Mouse (Mus musculus): ENCODE results near the gene Prss32. TPM values are rescaled to one million over a fixed set of nuclear protein-coding genes. Genes with fewer than 3 reads are reported as not detected.

Prss32 gene
- total RNA-seq (2023): not detected

GRCm38 (mm10) chr17:23843812-23844273 lies at the start of gene Prss32, which contains the start of gene Prss41:
Gene Prss32, plus strand, starts transcription at chr17:23843855.
Gene Prss41, minus strand, starts transcription at chr17:23844172.

GRCm38 (mm10) chr17:23829064-23829619 lies 14.5 kb upstream of the Prss32 start, which contains the start of gene Elob:
Gene Elob, minus strand, starts transcription at chr17:23829136.

GRCm38 (mm10) chr17:23836006-23836575 lies 7.6 kb upstream of the Prss32 start, which contains the start of gene Prss33:
Gene Prss33, minus strand, starts transcription at chr17:23836056.

GRCm38 (mm10) chr17:23867756-23868155 lies 24.1 kb downstream of the Prss32 start, which contains the start of gene Prss21:
Gene Prss21, plus strand, starts transcription at chr17:23868056.

GRCm38 (mm10) chr17:23880576-23880975 lies 36.9 kb downstream of the Prss32 start, which contains the start of the genes Dcpp1 and Dcpp2:
Gene Dcpp1, plus strand, starts transcription at chr17:23880876.
Gene Dcpp2, plus strand, starts transcription at chr17:23880880.

Other genes with a start within 250 kb of the Prss32 start
- under 1 TPM in 1 of 2 experiments, not detected in 1; 0.24 TPM for gene Zfp13, start 244.4 kb upstream of the Prss32 start, total RNA-seq (2023)
- not detected for gene Zscan10, start 243.0 kb upstream of the Prss32 start, total RNA-seq (2023)
- gene Mmp25, start 198.6 kb upstream of the Prss32 start, total RNA-seq (2023): 100 to 1,000 TPM; 157 to 170 TPM
- gene Bicdl2, start 183.3 kb upstream of the Prss32 start, total RNA-seq (2023): 1 to 10 TPM; 1.6 to 2.4 TPM
- gene Hcfc1r1, start 170.3 kb upstream of the Prss32 start, total RNA-seq (2023): 10 to 100 TPM; 50.6 to 50.7 TPM
- gene Thoc6, start 170.0 kb upstream of the Prss32 start, total RNA-seq (2023): 10 to 100 TPM; 19.0 to 19.2 TPM
- 1 to 10 TPM; 4.8 to 5.1 TPM for gene Tnfrsf12a, start 166.4 kb upstream of the Prss32 start, total RNA-seq (2023)
- not detected for gene Cldn6, start 164.6 kb upstream of the Prss32 start, total RNA-seq (2023)
- gene Cldn9, start 159.8 kb upstream of the Prss32 start, total RNA-seq (2023): not detected
- gene 1520401A03Rik, start 121.1 kb upstream of the Prss32 start, total RNA-seq (2023): not detected
- 10 to 100 TPM; 40.9 to 41.4 TPM for gene Pkmyt1, start 117.5 kb upstream of the Prss32 start, total RNA-seq (2023)
- gene Paqr4, start 103.0 kb upstream of the Prss32 start, total RNA-seq (2023): 1 to 10 TPM; 3.2 to 5.1 TPM
- gene Kremen2, start 98.0 kb upstream of the Prss32 start, total RNA-seq (2023): not detected
- 1 to 10 TPM; 8.7 to 9.6 TPM for gene Flywch1, start 72.3 kb upstream of the Prss32 start, total RNA-seq (2023)
- under 1 TPM in 1 of 2 experiments, not detected in 1; 0.53 TPM for gene Flywch2, start 57.8 kb upstream of the Prss32 start, total RNA-seq (2023)
- 100 to 1,000 TPM; 456 to 525 TPM for gene Srrm2, start 53.3 kb upstream of the Prss32 start, total RNA-seq (2023)
- 100 to 1,000 TPM; 176 to 182 TPM for gene Elob, start 14.7 kb upstream of the Prss32 start, total RNA-seq (2023)
- gene Prss33, start 7.8 kb upstream of the Prss32 start, total RNA-seq (2023): not detected
- not detected for gene Prss41, start 317 bp downstream of the Prss32 start, total RNA-seq (2023)
- not detected for gene Prss21, start 24.2 kb downstream of the Prss32 start, total RNA-seq (2023)
- not detected for gene Dcpp1, start 37.0 kb downstream of the Prss32 start, total RNA-seq (2023)
- not detected for gene Dcpp2, start 37.0 kb downstream of the Prss32 start, total RNA-seq (2023)
- gene Dcpp3, start 73.6 kb downstream of the Prss32 start, total RNA-seq (2023): not detected
- not detected for gene Sbp, start 97.8 kb downstream of the Prss32 start, total RNA-seq (2023)
- not detected for gene Sbpl, start 111.4 kb downstream of the Prss32 start, total RNA-seq (2023)
- gene Prss30, start 136.7 kb downstream of the Prss32 start, total RNA-seq (2023): not detected
- not detected for gene Prss22, start 154.2 kb downstream of the Prss32 start, total RNA-seq (2023)
- not detected for gene Prss27, start 194.3 kb downstream of the Prss32 start, total RNA-seq (2023)
- gene Kctd5, start 229.6 kb downstream of the Prss32 start, total RNA-seq (2023): 10 to 100 TPM; 13.1 to 16.4 TPM